Mouse (Mus musculus) spleen, embryonic (tissue): ENCODE measurements around the gene Gm20388.

ENCODE experiments used
- CTCF ChIA-PET: fragments of 350-600 bp; sonication (Branson Sonifier 250); formaldehyde crosslinking; loops from one replicate; lab custom pipeline; 2022; lab: Charles Lee

Gm20388 gene

DNA sequence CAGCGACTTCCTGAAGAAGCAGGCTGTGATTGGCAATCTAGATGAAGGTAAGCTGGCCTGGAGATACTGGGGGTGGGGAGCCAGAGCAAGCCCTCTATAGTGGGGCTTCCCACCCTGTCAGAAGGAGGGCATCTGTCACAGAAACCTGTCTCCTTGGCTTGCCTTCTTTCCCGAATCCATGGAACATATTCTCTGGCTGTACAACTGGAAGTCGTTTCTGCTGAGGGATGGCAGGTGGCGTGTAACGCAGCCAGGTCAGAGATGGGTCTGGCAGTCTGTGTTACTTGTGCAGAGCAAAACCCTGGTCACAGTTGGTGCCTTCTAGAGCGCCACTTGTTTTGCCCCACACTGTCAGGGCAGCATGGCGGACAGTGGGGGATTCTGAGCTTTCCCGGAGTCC lies 249.7 kb downstream of the Gm20388 start:
- CTCF ChIA-PET: no interaction called here

DNA sequence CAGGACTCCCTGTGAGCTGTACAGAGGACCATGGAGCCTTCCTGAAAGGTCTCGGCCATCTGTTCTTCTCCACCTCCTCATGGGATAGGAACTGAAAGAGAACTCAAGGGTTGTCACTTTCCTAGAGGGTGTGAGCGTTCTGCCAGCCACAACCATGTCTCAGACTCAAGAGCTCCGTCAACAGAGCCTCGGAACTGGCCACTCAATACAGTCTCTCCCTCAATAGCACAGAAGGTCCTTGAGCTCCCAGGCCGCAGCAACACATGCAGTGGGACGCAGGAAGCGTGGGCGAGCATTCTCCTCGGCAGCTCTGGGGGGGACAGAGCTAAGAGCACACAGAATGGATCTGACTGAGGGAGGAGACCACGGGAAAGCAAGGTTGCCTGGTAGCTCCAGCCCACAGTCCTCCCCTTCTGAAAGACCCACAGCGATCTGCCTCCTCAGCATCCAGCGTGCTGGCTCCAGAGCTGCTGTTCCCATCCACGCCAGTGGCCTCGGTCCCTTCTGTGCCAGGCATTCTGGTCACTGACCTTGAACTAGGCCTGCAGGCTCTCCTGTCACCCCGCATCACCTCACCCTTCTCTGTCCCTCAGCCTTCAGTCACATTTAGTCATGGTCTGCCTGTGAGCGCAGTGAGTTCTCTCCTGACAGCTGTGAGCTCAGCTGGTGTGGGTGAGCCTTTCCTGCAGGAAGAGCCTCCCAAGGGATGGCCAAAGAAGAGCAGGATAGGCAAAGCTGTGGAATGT lies 251.2 kb downstream of the Gm20388 start:
- CTCF ChIA-PET: interaction anchor here (0.5 kb wide), 1 partner anchor 11 kb away, joined by 3 read pairs; no protein-coding TSS in a partner anchor

DNA sequence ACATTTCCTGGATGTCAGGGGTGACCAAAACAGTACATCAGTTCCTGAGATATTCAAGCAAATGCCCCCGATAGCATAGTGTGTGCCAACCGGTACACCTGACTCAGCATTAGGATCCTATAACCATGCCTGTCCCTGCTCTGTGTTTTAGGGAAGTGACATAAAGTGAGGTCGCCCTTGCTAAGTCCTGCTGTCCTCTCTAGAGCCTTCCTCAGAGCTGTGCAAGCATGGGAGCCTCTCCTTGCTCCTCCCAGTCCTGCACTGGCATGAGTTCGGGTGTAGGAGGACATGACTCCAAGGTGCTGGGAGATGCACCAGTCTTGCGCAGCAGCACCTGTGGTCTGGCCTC lies 251.7 kb downstream of the Gm20388 start:
- CTCF ChIA-PET: interaction anchor here (0.5 kb wide), 1 partner anchor 11 kb away, joined by 3 read pairs; no protein-coding TSS in a partner anchor

DNA sequence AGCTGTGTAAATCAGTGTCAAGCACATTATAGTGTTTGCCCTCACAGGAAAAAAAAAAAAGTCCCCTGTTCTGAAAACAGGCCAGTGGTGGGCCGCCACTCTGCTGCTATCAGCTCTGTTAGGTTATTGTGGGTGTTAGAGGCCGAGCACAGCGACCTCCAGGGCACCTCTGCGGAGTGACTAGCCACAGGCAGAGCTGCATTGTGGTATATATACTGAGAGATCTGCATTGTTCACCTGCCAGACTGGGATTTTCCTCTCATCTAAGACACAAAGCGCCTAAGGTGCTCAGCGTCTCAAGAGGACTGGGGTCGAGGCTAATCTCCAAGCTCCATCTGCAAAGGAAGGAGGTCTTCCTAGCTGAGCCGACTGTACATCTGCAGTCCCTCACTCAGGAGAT lies 252.7 kb downstream of the Gm20388 start:
- CTCF ChIA-PET: no interaction called here

DNA sequence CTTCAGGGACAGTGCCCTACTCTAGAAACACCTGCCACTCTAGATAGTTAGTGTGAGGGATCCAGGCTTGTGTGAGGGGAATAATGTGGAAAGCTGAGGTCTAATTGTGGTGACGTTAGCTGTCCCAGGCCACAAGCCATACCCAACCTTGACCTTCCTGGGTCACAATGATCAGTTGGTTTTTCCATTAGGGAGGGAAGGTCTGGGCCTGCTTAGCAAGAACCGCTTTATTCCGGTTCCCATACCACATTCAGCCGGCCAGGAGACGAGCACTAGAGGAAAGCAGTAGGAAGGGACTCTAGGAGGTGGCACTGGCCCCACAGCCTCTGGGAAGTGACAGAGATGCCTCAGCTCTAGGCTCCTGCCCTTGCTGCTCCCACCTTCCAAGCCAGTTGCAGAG lies 253.4 kb downstream of the Gm20388 start:
- CTCF ChIA-PET: no interaction called here

DNA sequence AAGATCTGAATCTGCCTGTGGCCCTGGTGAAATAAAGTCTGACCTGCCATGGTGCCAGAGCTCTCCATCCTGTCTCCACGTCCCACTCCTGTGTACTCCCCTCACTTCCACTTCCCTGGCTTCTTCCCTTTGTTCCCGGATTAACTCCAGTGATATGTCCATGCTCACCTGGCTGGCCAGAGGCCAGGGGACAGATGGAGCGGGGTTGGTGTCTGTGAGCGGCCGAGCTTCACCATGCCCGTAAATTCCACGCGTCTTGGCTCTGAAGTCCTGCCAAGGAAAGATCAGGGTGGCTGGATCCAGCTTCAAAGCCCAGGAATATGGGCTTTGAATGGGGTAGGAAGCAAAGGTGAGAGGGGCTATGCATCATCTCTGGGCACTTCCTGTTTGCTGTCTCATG lies 256.5 kb downstream of the Gm20388 start:
- CTCF ChIA-PET: no interaction called here

DNA sequence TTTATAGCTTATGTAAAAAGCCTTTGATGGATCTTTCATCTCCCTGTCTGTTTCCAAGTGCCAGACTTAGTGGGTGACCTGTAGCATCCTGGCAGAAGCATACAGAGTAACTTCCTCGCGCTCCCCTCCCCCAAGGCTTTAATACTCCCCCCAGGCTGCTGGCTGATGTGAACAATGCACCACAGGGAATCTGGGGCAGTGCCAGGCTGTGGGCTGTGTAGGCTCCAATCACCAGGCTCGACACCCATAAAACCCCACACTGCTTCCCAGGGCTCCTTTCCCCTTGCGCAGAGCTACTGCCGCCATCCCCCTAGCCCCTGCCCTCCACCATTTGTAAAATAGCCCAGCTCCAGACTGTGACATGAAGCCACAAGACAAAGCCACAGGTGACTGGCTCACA lies 257.2 kb downstream of the Gm20388 start:
- CTCF ChIA-PET: interaction anchor here (0.6 kb wide), 1 partner anchor 56 kb away, joined by 3 read pairs; no protein-coding TSS in a partner anchor

DNA sequence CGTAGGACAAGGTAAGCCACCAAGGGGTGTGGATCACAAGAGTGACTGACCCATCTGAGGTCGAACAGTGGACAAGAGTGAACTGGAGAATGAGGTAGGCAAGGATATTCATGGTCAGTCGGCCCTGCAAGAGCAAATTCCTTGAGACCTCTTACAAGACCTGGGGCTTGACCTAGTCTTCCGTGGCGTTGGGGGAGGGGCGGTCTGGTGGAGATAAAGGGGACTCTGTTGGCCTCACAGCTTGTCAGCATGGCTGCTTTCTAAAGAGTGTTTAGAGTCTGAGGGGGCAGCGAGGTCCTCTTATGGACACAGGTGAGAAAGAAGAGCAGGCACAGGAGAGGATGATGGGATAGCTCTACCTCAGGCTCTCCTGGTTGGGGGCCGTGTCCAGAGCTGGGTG lies 258.5 kb downstream of the Gm20388 start:
- CTCF ChIA-PET: no interaction called here

DNA sequence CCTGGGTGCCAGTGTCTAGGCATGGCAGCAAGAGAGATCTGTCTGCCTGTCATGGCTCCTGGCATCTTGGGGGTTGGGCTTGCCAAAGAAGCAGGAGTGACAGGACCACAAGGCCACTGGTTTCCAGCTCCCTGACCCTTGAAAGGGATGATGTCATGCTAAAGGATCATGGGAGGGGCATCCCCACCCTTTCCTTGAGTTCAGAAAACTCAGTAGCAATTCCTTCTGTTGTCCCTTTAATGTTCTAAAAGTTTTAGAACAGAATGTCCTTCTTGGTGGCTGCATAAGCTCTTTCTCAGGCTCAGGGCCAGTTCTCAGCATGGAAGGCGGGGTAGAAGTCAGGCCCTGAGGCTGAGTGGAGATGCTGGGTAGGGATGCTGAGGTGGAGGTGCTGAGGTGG lies 262.6 kb downstream of the Gm20388 start:
- CTCF ChIA-PET: interaction anchor here (0.7 kb wide), 1 partner anchor 11 kb away, joined by 3 read pairs; no protein-coding TSS in a partner anchor

DNA sequence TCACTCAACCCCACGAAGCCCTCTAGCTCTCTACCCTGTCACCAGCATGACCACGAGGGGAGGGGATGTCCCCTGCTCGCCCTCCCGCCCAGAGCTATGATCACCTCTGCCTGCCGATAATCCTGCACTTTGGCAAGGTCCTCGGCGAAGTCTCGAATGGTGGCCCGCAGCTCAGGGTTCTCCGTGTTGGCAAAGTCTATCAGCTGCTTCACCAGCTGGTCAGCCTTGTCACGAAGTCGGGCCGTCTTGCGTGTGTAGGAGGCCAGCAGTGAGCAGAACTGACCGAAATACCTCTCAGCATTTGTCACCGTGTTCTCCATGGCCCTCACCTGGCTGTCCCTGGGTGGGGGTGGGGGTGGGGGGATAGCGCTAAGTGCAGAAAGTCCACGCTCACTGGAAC lies 264.0 kb downstream of the Gm20388 start:
- CTCF ChIA-PET: no interaction called here

DNA sequence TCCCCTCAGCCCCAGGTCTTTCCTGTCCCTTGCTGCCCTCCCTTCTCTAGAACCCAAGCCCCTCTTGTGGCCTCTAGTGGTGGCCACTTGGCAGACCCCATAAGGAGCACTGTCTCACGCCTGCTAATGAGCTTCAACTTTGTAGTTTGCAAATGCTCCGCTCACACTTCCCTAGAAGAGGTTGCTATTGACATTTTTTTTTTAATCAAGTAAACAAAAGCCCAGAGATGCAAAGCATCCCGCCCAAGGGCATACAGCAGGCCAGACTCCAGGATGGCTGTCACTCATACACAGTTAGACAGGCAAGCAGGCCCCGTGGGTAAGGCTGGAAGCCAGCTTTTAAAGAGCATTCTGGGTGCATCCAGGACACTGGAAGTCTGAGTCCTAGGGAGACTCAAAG lies 266.0 kb downstream of the Gm20388 start:
- CTCF ChIA-PET: interaction anchor here (0.6 kb wide), 2 partner anchors 391 to 723 kb away, joined by 4 to 7 read pairs; no protein-coding TSS in a partner anchor

DNA sequence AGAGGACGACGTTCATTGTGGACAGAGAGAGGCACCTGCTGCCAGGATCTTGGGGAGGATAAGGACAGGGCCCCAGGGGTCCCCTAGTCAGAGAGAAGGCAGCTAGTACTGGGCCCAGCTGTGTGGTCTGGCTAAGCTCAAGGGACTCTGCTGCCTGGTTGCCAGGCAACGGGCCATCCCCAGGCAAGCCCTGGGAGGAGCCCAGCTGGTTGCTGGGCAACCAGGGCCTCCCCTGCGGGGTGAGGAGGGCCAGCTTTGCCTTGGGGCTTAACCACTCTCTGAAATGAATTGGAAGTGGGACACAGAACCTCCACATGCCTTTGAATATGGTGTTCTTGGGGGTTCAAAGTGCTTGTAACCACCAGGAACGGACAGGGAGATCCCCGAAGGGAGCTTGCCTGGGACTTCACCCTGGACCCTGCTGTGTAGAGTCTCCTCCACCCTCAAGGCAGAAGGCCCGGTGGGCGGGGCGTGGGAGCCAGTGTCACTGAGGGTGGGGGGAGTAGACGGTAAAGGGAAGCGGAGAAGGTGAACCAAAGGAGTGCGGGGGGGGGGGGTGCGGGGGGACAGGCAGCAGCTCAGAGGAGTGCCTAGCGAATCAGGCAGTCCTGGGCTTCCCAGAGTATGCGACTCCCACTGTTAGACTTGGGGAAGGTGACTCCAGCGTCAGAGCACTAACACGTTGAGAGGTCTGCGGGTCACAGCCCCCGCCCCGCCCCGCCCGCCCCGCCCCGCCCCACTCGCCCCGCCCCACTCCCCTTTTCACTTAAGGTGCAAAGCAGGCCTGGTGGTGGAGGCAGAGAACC lies 266.9 kb downstream of the Gm20388 start, which contains the start of gene Fam92b:
TSS of gene Fam92b (minus strand) at position 149 of the 806 bp plus-strand sequence.
- CTCF ChIA-PET: interaction anchor here (0.6 to 0.7 kb wide), 2 partner anchors 36 to 724 kb away, joined by 3 to 4 read pairs; no protein-coding TSS in a partner anchor

DNA sequence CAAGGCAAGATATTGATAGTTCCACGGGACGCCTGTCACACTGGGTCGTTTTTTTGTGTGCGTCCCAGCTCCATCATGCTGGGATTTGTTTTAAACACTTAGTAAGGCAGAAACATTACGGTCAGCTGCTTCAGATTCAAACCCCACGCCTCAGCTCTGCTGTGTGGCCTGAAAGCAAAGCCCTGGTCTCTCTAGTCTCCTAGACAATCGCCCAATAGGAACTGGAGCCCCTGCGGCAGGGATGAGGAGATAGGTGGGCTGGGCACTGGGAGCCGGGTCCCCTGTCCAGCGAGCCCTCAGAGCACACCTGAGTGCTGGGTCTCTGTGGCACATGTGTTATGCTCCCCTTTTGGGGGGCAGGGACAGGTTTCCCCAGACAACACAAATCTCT lies 267.5 kb downstream of the Gm20388 start:
- CTCF ChIA-PET: interaction anchor here (0.7 kb wide), 1 partner anchor 36 kb away, joined by 3 read pairs; no protein-coding TSS in a partner anchor

DNA sequence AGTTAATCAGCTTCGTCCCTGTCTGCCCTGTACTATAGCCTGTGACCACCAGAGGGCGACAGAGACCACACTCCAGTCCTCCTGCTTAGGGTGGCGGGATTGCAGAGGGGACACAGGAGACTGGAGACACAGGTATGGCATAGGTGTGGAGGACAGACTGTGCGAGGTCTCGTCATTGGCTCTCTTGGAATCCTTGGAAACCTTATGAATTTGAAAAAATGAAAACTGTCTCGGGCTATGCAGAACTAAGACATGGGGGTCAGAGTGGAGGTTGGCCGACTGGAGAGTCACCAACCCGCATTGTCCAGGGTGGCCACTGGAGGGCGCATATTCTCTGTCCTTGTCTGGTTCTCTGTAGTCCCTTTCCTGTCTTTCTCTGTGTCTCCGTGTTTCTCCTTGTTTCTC lies 268.4 kb downstream of the Gm20388 start:
- CTCF ChIA-PET: interaction anchor here (0.7 kb wide), 1 partner anchor 310 kb away, joined by 3 read pairs; no protein-coding TSS in a partner anchor

DNA sequence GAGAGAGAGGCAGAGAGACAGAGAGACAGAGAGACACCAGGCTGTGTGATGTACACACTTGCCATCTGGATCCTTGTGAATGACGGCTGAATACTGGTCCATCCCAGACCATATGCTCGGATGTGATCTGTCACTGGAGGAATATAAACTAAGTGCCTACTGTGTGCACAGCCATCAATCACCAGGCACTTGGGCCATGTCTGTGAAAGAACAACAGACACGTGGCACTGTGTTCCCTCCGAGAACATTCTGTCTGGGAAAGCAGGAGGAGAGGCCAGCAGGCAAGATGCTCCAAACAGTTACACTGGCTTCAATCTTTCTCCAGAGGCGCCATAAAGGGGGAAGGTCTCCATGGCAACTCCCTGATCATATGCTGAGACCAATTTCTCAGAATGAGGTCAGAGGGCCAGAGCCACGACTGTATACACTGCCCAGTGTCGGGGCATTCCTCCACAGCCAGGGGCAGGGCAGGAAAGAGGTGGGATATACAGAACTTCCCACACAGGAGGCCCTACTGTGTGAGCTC lies 269.9 kb downstream of the Gm20388 start:
- CTCF ChIA-PET: no interaction called here

DNA sequence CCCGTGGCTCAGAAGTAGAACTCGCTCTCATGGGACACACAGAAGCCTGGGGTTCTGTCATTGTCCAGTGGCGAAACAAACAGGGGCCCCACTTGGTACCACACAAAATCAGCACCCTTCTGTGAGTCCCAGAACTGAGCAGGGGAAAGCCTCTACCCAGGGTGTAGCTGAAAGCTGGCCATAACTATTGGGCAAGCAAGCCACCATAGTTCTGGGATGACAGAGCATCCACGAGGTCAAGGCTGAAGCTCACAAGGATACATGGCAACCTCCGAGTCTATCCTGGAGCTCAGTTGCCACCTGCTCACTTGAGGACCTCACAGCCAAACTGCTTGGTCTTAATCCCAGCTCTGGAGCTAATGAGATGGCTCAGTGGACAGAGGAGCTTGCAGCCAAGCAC lies 270.6 kb downstream of the Gm20388 start:
- CTCF ChIA-PET: no interaction called here

DNA sequence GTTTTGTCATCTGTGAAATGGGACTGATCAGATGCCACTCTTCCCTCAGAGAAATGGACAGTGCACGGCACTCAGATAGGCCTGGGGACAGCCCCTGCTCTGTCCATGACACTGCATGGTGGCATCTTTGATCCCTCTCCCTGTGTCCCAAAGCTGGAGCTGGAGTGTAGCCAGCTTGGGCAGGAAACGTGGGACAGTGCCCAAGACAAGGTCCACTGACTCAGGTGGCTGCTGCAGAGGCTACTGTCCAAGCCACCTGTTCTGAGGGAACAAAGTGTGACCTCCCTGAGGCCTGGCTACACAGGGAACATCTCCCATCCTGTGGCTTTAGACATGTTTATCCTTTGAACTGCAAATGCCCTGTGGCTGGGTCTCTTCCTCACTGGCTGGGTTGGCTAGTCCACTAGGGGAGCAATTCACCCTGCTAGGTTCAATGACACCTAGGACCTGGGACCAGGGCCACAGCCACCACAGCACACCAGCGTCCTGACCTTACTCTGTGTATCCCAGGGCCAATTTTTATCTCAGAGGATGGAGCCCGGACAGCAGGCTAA lies 271.3 kb downstream of the Gm20388 start:
- CTCF ChIA-PET: no interaction called here

DNA sequence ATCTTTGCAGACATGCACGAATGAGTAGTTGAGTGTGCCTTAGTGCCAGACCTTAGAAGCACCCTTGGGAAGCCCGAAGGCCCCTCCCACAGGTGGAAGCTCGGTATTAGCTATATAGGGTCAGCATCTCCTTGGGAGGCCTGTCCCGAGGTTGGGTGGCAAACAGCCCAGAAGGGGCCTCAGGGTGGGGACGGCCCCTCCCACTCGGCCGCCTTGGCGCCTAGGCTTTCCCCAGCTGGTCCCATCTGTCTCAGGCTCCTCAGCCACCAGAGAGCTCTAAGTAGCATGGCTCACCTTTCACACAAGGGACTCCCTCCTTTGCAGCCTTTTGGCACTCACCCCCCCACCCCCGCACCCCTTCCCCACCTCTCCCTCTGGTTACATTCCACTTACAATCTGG lies 273.7 kb downstream of the Gm20388 start:
- CTCF ChIA-PET: no interaction called here

DNA sequence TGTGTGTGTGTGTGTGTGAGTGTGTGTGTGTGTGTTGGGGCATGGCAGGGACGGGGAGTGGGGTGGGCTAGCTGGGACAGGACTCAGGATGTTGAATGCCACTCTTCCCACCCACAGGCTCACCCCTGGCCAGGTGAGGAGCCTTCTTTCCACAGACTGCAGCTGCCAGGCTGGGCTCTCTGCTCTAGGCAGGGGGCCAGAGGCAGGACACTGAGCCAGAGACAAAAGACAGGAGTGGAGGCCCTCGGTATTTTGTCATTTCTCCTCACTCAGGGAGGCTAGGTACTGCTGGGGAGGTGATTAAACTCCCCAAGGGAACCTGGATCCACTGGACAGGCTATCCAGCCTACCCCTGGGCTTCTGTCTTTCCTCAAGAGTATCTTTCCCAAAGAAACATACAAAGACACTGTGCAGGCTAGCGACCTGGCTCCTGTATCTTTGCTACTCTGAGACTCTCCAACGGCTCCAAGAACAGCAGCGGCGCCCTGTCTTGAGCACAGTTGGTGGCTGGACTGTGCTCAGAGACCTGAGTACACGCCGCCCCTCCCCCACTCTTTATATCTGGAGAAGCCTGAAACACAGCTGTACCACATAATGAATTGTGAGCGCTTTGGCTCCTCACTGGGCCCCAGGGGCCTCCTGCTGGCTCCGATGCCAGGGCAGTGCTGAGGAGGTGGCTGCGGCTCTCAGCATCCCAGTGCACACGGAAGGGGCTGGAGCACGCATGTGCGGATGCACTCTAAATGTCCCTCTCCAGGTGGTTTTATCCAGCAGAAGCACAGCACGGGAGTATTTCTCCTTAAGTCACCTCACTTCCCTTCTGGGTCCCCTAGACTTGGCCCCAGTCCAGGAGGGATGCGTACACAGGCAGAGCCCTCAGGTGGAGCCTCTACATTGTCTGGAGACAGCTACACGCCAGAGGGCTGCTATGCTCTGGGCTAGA lies 274.5 kb downstream of the Gm20388 start:
- CTCF ChIA-PET: no interaction called here

DNA sequence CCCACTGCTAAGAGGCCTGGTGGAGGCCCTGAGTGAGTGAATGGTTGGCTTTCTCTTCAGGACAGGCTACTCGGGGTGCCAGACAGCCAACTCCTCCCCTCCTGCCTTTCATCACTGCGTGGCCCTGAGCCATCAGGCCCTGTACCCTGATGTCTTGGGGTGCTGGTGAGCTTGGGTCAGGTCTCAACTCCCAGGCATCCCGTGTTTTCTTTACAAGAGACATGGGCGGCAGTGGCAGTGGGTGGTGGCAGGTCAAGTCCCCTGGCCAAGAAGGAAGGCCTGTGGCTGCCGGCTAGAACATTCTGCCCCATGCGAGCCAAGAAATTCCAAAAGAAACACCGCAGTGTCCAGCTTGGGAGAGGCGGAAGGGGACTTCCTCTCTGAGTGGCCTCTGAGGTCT lies 275.8 kb downstream of the Gm20388 start:
- CTCF ChIA-PET: interaction anchor here (0.7 kb wide), 1 partner anchor 1664 kb away, joined by 3 read pairs; no protein-coding TSS in a partner anchor

DNA sequence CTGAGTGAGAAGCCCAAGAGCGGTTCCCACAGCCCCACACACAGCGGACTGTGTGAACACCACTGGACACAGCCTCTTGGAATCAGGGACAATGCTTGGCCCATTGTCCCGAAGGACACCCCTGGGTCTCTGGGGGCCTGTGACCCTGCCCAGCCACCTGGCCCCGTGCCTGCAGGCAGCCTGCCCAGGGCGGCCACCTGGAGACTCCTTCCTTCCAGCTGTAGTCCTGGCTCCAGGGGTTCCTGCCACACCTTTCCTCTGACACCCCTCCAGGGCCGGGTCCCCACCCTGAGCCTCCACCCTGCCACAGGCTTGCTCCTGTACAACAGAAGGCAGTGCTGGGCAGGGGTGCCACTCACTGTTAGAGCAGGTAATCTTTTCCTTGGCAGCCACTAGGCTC lies 277.9 kb downstream of the Gm20388 start:
- CTCF ChIA-PET: no interaction called here
